Mouse (Mus musculus) embryonic facial prominence, embryonic 14.5 days (tissue): ENCODE measurements around the gene Tmem88. TPM values are rescaled to one million over a fixed set of nuclear protein-coding genes. Genes with fewer than 3 reads are reported as not detected.

Experiments used
- ATAC-seq: fragments of 200-750 bp; cut with Nextera tagmentation; 2 replicates; pipeline ENCODE4 v1.8.0; 2017; ENCODE audit warnings: low read depth, moderate number of reproducible peaks, moderate TSS enrichment
- DNase-seq: peaks from one replicate; pipeline ENCODE4 v3.0.0-alpha.2; 2015; ENCODE audit warnings: low spot score
- H3K27ac ChIP-seq: fragments of 300-500 bp; sonication (generic); replicated peaks from 2 replicates; pipeline ENCODE4 v1.5.1; 2014; ENCODE audit warnings: low read depth, mild to moderate bottlenecking, low read length, moderate library complexity
- H3K27me3 ChIP-seq: fragments of 300-500 bp; sonication (generic); replicated peaks from 2 replicates; pipeline ENCODE4 v1.6.1; 2014; ENCODE audit warnings: low read length; ENCODE audit not compliant: control insufficient read depth, insufficient read depth
- H3K36me3 ChIP-seq: fragments of 300-500 bp; sonication (generic); 2 replicates; pipeline ENCODE4 v1.6.1; 2014; ENCODE audit warnings: low read length, mixed read lengths; ENCODE audit not compliant: control insufficient read depth, insufficient read depth
- H3K4me1 ChIP-seq: fragments of 300-500 bp; sonication (generic); 2 replicates; pipeline ENCODE4 v1.6.1; 2014; ENCODE audit warnings: antibody characterized with exemption, low read length; ENCODE audit not compliant: control insufficient read depth, insufficient read depth
- H3K4me2 ChIP-seq: fragments of 300-500 bp; sonication (generic); 2 replicates; pipeline ENCODE4 v1.6.1; 2014; ENCODE audit warnings: low read depth, mild to moderate bottlenecking, low read length, moderate library complexity, mixed read lengths
- H3K4me3 ChIP-seq: fragments of 300-500 bp; sonication (generic); 2 replicates; pipeline ENCODE4 v1.5.1; 2014; ENCODE audit warnings: low read depth, mild to moderate bottlenecking, low read length
- H3K9ac ChIP-seq: fragments of 300-500 bp; sonication (generic); 2 replicates; pipeline ENCODE4 v1.6.1; 2014; ENCODE audit warnings: low read depth, mild to moderate bottlenecking, low read length, moderate library complexity, mixed read lengths
- H3K9me3 ChIP-seq: fragments of 300-500 bp; sonication (generic); 2 replicates; pipeline ENCODE4 v1.6.1; 2016; ENCODE audit warnings: low read length; ENCODE audit not compliant: control insufficient read depth
- WGBS: fragments of 180-500 bp; shearing (Covaris S2); extraction: QIAGEN DNeasy Blood & Tissue Kit; methylation state at CpG from one replicate; pipeline ENCODE4 v1.1.7; 2014; 5-methylcytosine and 5-hydroxymethylcytosine counted together
- polyA plus RNA-seq: library from polyadenylated mRNA; unstranded; fragments of >200 nt; fragmentation: Nextera tagmentation; extraction: Ambion mirVana; gene quantifications from 2 replicates; pipeline ENCODE4 v1.2.1, GENCODE M21; 2014

The Tmem88 gene
- polyA plus RNA-seq, 1 experiment from 2014 or later: 19.2 TPM

DNA sequence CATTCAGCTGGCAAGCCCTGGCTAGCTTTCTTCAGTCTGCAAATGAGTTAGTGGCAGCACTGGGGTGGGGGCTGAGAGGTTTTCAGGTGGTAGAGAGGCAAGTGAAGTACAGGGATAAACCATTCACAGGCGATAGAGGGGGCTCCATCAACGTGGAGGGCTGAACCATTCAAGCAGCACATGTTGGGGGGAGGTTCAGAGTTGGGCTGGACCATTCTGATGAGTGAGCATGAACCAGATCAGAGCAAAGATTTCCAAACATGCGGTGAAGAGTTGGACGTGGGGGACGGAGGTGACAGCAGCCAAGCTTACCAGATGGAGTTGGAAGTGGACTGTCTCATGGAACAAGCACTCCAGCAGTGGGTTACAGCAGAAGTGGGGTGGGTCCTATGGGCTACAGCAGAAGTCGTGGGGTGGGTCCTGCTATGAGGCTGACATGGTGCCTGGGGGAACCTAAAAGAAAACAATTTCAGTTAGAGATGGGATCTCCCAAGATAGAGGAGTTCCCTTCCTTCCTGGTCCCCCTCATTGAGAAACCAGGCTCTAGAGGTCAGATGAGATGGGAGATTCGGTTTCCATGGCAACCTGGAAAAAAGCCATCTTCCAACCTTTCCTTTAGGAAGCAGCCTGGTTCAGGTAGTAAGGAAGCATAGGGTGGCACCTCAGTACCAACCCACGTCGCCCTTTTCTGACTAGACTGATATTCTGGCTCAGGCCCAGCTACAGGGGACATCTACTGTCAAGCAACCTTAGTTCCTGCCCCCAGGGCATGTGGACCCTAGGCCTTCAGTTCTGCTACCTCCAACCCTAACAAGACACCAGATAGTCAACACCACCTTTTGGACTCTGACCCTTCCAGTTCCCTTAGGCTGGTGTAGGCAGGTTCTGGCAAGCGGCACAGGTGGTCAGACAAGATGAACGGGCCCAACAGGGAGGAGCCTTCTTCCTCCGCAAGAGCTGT lies 15.5 kb upstream of the Tmem88 start, which contains the start of gene Kdm6b:
Gene Kdm6b, minus strand, starts transcription at position 455 of the 961 bp plus-strand sequence.
- Histone ChIP-seq H3K36me3 (peaks cover 16% of the 10 kb centered on the region), H3K9ac (peak within 1 kb of the TSS; percentile 94), H3K27ac (peak within 1 kb of the TSS; percentile 99), H3K4me1 (peaks cover 48% of the 10 kb centered on the region), H3K27me3 (no peaks in the 10 kb centered on the region), H3K4me3 (peak within 1 kb of the TSS; percentile 77), H3K9me3 (no peaks in the 10 kb centered on the region), H3K4me2 (peak within 1 kb of the TSS; percentile 92)
- DNase-seq (peak; percentile 81), ATAC-seq (no peak)
- 28% methylated on average over 12 of the region's 12 CpGs for WGBS

DNA sequence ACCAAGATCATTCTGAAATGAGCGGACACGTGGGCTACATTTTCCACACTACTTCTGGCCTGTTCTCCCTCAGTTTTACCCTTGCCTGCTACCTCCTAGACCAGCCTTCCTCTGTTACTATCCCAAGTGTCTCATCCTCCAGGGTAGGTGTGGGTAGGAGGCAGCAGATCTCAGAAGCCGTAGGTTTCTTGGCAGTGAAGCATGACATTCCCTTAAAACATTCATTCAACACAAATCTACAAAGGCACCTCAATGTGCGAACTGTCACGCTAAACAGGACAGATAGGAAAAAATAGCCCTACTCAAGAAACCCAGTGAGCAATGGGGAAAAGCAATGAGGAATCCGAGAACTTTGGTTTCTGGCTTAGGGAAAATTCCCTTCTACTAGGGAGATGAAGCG lies 14.5 kb upstream of the Tmem88 start:
- H3K27ac ChIP-seq: peak overlapping the region; percentile 97
- peak overlapping the region; percentile 90; the same call in 1 of the 2 replicates for H3K9ac ChIP-seq
- no peak for ATAC-seq

GRCm38 (mm10) chr11:69411538-69412203 lies 13.6 kb upstream of the Tmem88 start:
- Histone ChIP-seq H3K9me3 (no peaks in the 10 kb centered on the region), H3K36me3 (peaks cover 33% of the 10 kb centered on the region), H3K4me2 (peak overlapping the region; percentile 92), H3K27ac (peak overlapping the region; percentile 97), H3K4me1 (peaks cover 46% of the 10 kb centered on the region), H3K27me3 (no peaks in the 10 kb centered on the region), H3K4me3 (peak overlapping the region; percentile 77), H3K9ac (peak overlapping the region; percentile 90)
- DNase-seq (peak; percentile 76), ATAC-seq (no peak; the same call in 1 of the 2 replicates)
- WGBS: 2% methylated on average over 20 of the region's 39 CpGs

More for the DNA sequence above, 14.5 kb upstream of the Tmem88 start:
- no peaks in the 10 kb centered on the region for H3K27me3 ChIP-seq
- H3K4me2 ChIP-seq: peak overlapping the region; percentile 92
- no peak for DNase-seq
- 47% methylated on average over 7 of the region's 7 CpGs for WGBS
- peaks cover 53% of the 10 kb centered on the region for H3K4me1 ChIP-seq
- H3K4me3 ChIP-seq: peak overlapping the region; percentile 77
- H3K9me3 ChIP-seq: no peaks in the 10 kb centered on the region
- peaks cover 24% of the 10 kb centered on the region for H3K36me3 ChIP-seq

GRCm38 (mm10) chr11:69411073-69411535 lies 13.1 kb upstream of the Tmem88 start:
- Histone ChIP-seq H3K9ac (peak overlapping the region; percentile 90), H3K4me1 (peaks cover 46% of the 10 kb centered on the region), H3K27me3 (no peaks in the 10 kb centered on the region), H3K27ac (peak overlapping the region; percentile 97), H3K4me2 (peak overlapping the region; percentile 92), H3K4me3 (peak overlapping the region; percentile 77), H3K9me3 (no peaks in the 10 kb centered on the region), H3K36me3 (peaks cover 38% of the 10 kb centered on the region)
- ATAC-seq (peak; percentile 44), DNase-seq (peak; percentile 99)
- WGBS: 0% methylated on average over 20 of the region's 26 CpGs

DNA sequence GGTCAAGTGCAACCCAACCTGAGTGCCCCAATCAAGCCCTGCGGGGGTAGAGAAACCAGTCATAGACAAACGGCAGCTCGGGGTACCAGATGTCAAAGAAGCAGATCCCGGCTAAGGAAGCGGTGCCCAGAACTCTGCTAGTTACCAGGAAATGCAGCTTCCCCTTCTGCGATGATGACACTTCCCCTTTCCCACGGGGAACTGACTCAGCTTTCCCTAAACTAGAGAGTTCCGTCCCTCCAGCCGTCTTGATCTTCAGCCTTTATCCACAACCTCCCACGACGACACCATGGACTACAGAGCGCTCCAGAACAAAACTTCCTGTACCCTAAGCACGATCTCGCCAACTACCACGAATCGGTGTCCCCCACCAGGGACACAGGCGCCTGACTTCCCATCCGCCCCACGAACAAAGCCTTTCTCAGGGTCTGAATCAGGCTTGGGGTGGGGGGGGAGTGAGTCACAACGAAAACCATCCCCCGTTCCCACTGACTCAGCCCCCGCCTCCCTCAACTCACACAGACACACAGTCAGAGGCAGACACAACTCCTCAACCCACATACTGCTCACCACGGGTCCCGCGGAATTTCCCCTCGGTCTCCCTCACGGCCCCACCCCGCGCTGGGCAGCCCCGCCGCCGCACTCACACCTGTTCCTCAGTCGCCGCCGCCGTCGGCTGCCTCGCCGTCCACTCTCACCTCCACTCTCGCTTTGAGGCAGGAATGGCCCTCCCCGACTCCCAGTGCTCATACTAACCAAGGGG lies 12.5 kb upstream of the Tmem88 start:
- DNase-seq (peak; percentile 59), ATAC-seq (peak; percentile 4; the same call in 1 of the 2 replicates)
- H3K9ac ChIP-seq: peak overlapping the region; percentile 90
- H3K4me2 ChIP-seq: peak overlapping the region; percentile 92
- under 1% methylated on average over 35 of the region's 41 CpGs for WGBS
- no peaks in the 10 kb centered on the region for H3K27me3 ChIP-seq
- H3K4me3 ChIP-seq: peak overlapping the region; percentile 77
- H3K36me3 ChIP-seq: peaks cover 44% of the 10 kb centered on the region
- H3K27ac ChIP-seq: peak overlapping the region; percentile 97
- H3K4me1 ChIP-seq: peaks cover 46% of the 10 kb centered on the region
- no peaks in the 10 kb centered on the region for H3K9me3 ChIP-seq

DNA sequence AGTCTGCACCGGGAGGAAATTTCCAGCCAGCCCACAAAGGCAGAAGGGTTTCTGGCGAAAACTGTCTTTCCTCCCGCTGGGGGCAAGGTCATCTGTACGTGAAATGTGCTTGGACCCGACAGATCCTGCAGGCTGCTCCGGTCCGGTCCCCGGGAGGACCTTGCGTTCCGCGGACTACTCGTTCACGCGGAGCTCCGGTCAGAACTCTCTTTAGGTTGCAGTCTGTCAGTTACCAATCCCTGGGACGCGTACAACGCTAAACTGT lies 11.9 kb upstream of the Tmem88 start:
- Histone ChIP-seq H3K36me3 (peaks cover 50% of the 10 kb centered on the region), H3K4me1 (peaks cover 44% of the 10 kb centered on the region), H3K9ac (peak overlapping the region; percentile 90), H3K4me3 (peak overlapping the region; percentile 77), H3K27ac (peak overlapping the region; percentile 97), H3K4me2 (peak overlapping the region; percentile 92), H3K27me3 (no peaks in the 10 kb centered on the region), H3K9me3 (no peaks in the 10 kb centered on the region)
- 1% methylated on average over 18 of the region's 18 CpGs for WGBS
- no peak for ATAC-seq
- DNase-seq: no peak

GRCm38 (mm10) chr11:69409378-69410044 lies 11.5 kb upstream of the Tmem88 start:
- peak; percentile 51 for ATAC-seq
- no peaks in the 10 kb centered on the region for H3K27me3 ChIP-seq
- WGBS: under 1% methylated on average over 29 of the region's 46 CpGs

More at GRCm38 (mm10) chr11:69409378-69410044, 11.5 kb upstream of the Tmem88 start:
- Histone ChIP-seq H3K27ac (peak overlapping the region; percentile 97), H3K4me3 (peak overlapping the region; percentile 77), H3K4me2 (peak overlapping the region; percentile 92), H3K36me3 (peaks cover 54% of the 10 kb centered on the region), H3K9ac (peak overlapping the region; percentile 90), H3K9me3 (no peaks in the 10 kb centered on the region), H3K4me1 (peaks cover 39% of the 10 kb centered on the region)
- peak; percentile 93 for DNase-seq
